In genomic region chr9:91680859-91681258, GRCm38 (mm10) we compare ENCODE assay signal across 27 mouse cellular contexts.
DNase-seq lines count a peak whose midpoint lies in the region; ATAC-seq and TF ChIP-seq lines count a peak whose summit lies in the region.
"Had no signal": no experiment of that assay in that cellular context is flagged by ENCODE, and none has a peak within 500 bp of the region (broad histone marks: within the 10 kb centered on the region; RNA-seq: fewer than 3 reads in every experiment).

No protein-coding gene starts in this region.

- no peaks in the 10 kb centered on the region for H3K36me3 ChIP-seq in lung, embryonic 14.5 days (ENCODE audit: insufficient read depth)
- no peaks in the 10 kb centered on the region for H3K36me3 ChIP-seq in lung, postnatal 0 days (ENCODE audit: insufficient read depth, low read length)
- H3K36me3 ChIP-seq in midbrain, embryonic 15.5 days (replicated peaks), result no peaks in the 10 kb centered on the region
- H3K36me3 ChIP-seq: embryonic facial prominence, embryonic 15.5 days; heart, embryonic 10.5 days; hindbrain, embryonic 15.5 days; intestine, embryonic 15.5 days; limb, embryonic 12.5 days had no signal

- 49% methylated on average over 6 of the region's 6 CpGs for WGBS in lung, embryonic 14.5 days
- WGBS in lung, postnatal 0 days, result 52% methylated on average over 6 of the region's 6 CpGs
- WGBS in midbrain, embryonic 15.5 days, result 39% methylated on average over 6 of the region's 6 CpGs

- no peak overlapping the region for H3K9ac ChIP-seq in lung, embryonic 14.5 days
- no peak overlapping the region for H3K9ac ChIP-seq in lung, postnatal 0 days (replicated peaks; ENCODE audit: low read depth)
- no peak overlapping the region for H3K9ac ChIP-seq in midbrain, embryonic 15.5 days
- H3K9ac ChIP-seq: embryonic facial prominence, embryonic 15.5 days; hindbrain, embryonic 15.5 days; intestine, embryonic 15.5 days; limb, embryonic 12.5 days; liver, postnatal 0 days had no signal

- H3K27me3 ChIP-seq in lung, embryonic 14.5 days (ENCODE audit: insufficient read depth, low read length), result no peaks in the 10 kb centered on the region
- H3K27me3 ChIP-seq in lung, postnatal 0 days (replicated peaks; ENCODE audit: insufficient read depth, low read length), result no peaks in the 10 kb centered on the region
- no peaks in the 10 kb centered on the region for H3K27me3 ChIP-seq in midbrain, embryonic 15.5 days (replicated peaks)
- H3K27me3 ChIP-seq: embryonic facial prominence, embryonic 15.5 days; hindbrain, embryonic 15.5 days; intestine, embryonic 15.5 days; limb, embryonic 12.5 days had no signal

- H3K4me3 ChIP-seq in lung, embryonic 14.5 days (ENCODE audit: low read depth, low read length), result no peak overlapping the region
- no peak overlapping the region for H3K4me3 ChIP-seq in lung, postnatal 0 days (ENCODE audit: low read depth, low read length)
- H3K4me3 ChIP-seq in midbrain, embryonic 15.5 days, result no peak overlapping the region
- H3K4me3 ChIP-seq: embryonic facial prominence, embryonic 15.5 days; gastrocnemius, adult 2 months; heart, embryonic 10.5 days; hindbrain, embryonic 15.5 days; intestine, embryonic 15.5 days; layer of hippocampus, adult 2 months; limb, embryonic 12.5 days had no signal

- DNase-seq in cerebellum, postnatal 14 days, result peak; percentile 12 to 28
- DNase-seq in cerebellum, adult 11 months, result no peak
- DNase-seq in lung, embryonic 14.5 days, result peak; percentile 26
- no peak for DNase-seq in lung, postnatal 0 days (ENCODE audit: low spot score)
- no peak for DNase-seq in layer of hippocampus, adult 11-12 months (ENCODE audit: low spot score)
- DNase-seq: adrenal gland, postnatal 25 days; cerebellum, adult 11-12 months; cerebellum, postnatal 36 days; embryo, embryonic 11 days; gastrocnemius, adult 2 months; heart, postnatal 4 days; kidney, adult 8-10 months; kidney, postnatal 14 days; liver, postnatal 0 days; lung, postnatal 14 days; thymus, adult 18-20 months; thymus, postnatal 36 days had no signal

- no peaks in the 10 kb centered on the region for H3K4me1 ChIP-seq in lung, embryonic 14.5 days (ENCODE audit: insufficient read depth)
- H3K4me1 ChIP-seq in lung, postnatal 0 days (ENCODE audit: insufficient read depth, low read depth, low read length), result no peaks in the 10 kb centered on the region
- H3K4me1 ChIP-seq in midbrain, embryonic 15.5 days, result peaks cover 4% of the 10 kb centered on the region
- H3K4me1 ChIP-seq: embryonic facial prominence, embryonic 15.5 days; heart, embryonic 10.5 days; hindbrain, embryonic 15.5 days; intestine, embryonic 15.5 days; limb, embryonic 12.5 days had no signal

- TF ChIP-seq CTCF in lung, embryonic 14.5 days (IDR thresholded peaks at IDR 0.05; ENCODE audit: low read depth), result no peak
- TF ChIP-seq CTCF in lung, postnatal 0 days (IDR thresholded peaks at IDR 0.05), result no peak

- H3K27ac ChIP-seq in lung, embryonic 14.5 days (ENCODE audit: low read depth), result no peak overlapping the region
- no peak overlapping the region for H3K27ac ChIP-seq in lung, postnatal 0 days (ENCODE audit: low read length)
- peak overlapping the region; percentile 63 for H3K27ac ChIP-seq in midbrain, embryonic 15.5 days
- H3K27ac ChIP-seq: embryonic facial prominence, embryonic 15.5 days; gastrocnemius, adult 2 months; heart, embryonic 10.5 days; hindbrain, embryonic 15.5 days; intestine, embryonic 15.5 days; layer of hippocampus, adult 2 months; limb, embryonic 12.5 days had no signal

- TF ChIP-seq EP300 in lung, postnatal 0 days (IDR thresholded peaks at IDR 0.05), result no peak

- no peaks in the 10 kb centered on the region for H3K9me3 ChIP-seq in lung, embryonic 14.5 days (ENCODE audit: low read depth, low read length)
- no peaks in the 10 kb centered on the region for H3K9me3 ChIP-seq in lung, postnatal 0 days (ENCODE audit: low read length)
- H3K9me3 ChIP-seq in midbrain, embryonic 15.5 days, result no peaks in the 10 kb centered on the region
- H3K9me3 ChIP-seq: embryonic facial prominence, embryonic 15.5 days; heart, embryonic 10.5 days; hindbrain, embryonic 15.5 days; intestine, embryonic 15.5 days; limb, embryonic 12.5 days had no signal

- no peak overlapping the region for H3K4me2 ChIP-seq in lung, embryonic 14.5 days
- H3K4me2 ChIP-seq in lung, postnatal 0 days (replicated peaks; ENCODE audit: low read depth, low read length), result no peak overlapping the region
- no peak overlapping the region for H3K4me2 ChIP-seq in midbrain, embryonic 15.5 days
- H3K4me2 ChIP-seq: embryonic facial prominence, embryonic 15.5 days; hindbrain, embryonic 15.5 days; intestine, embryonic 15.5 days; limb, embryonic 12.5 days; liver, embryonic 11.5 days had no signal

- ATAC-seq in lung, embryonic 14.5 days (ENCODE audit: insufficient read depth), result no peak
- no peak for ATAC-seq in lung, postnatal 0 days
- ATAC-seq in midbrain, embryonic 15.5 days (replicated peaks), result peak; percentile 91; the same call in 1 of the 2 replicates
- no peak for ATAC-seq in erythroblast, adult 5-6 weeks (replicated peaks; ENCODE audit: low FRiP score, poor library complexity, severe bottlenecking)
- ATAC-seq: CD4-positive, CD25-positive, alpha-beta regulatory T cell, adult 4 months; intestine, embryonic 15.5 days; liver, postnatal 0 days had no signal

Comparison
In these comparisons a context has a peak if more than half of its experiments do, and no peak if none do; other contexts are left out.
1. DNase-seq: peak in cerebellum, postnatal 14 days (2 of 2) and lung, embryonic 14.5 days (single experiment); none in cerebellum, adult 11 months (single experiment), lung, postnatal 0 days (single experiment) and layer of hippocampus, adult 11-12 months (single experiment).